Mouse (Mus musculus): ENCODE measurements around the gene Olfr821. TPM values are rescaled to one million over a fixed set of nuclear protein-coding genes. Genes with fewer than 3 reads are reported as not detected.
"Not testable (repeated sequence)": the region's sequence is repeated elsewhere in the genome, so short reads cannot be mapped to it uniquely, and the experiment has no call there.

Gene Olfr821
- not detected for total RNA-seq (2021)

GRCm38 (mm10) chr10:130030048-130030447 lies at the start of gene Olfr821:
Gene Olfr821, plus strand, starts transcription at chr10:130030348.
- intact Hi-C loops (cut with DNase I), result no loop called here
- DNase-seq, result no peak

GRCm38 (mm10) chr10:129981867-129982266 lies 48.3 kb upstream of the Olfr821 start:
- intact Hi-C loops (cut with DNase I), result not testable (repeated sequence)

GRCm38 (mm10) chr10:129984962-129985361 lies 45.2 kb upstream of the Olfr821 start, which contains the start of gene Gm10310:
Gene Gm10310, minus strand, starts transcription at chr10:129985062.
- intact Hi-C loops (cut with DNase I); DNase-seq: not testable (repeated sequence)

More at GRCm38 (mm10) chr10:129981867-129982266, 48.3 kb upstream of the Olfr821 start:
- not testable (repeated sequence) for DNase-seq

GRCm38 (mm10) chr10:130004104-130004503 lies 26.0 kb upstream of the Olfr821 start:
- intact Hi-C loops (cut with DNase I); DNase-seq: not testable (repeated sequence)

- intact Hi-C loops (cut with DNase I), result not testable (repeated sequence)
Measured at GRCm38 (mm10) chr10:130005366-130005765, 24.8 kb upstream of the Olfr821 start.

GRCm38 (mm10) chr10:130012321-130012720 lies 17.8 kb upstream of the Olfr821 start, which contains the start of gene Olfr820:
Gene Olfr820, plus strand, starts transcription at chr10:130012621.
- DNase-seq, result no peak
- intact Hi-C loops (cut with DNase I), result no loop called here

More at GRCm38 (mm10) chr10:130005366-130005765, 24.8 kb upstream of the Olfr821 start:
- not testable (repeated sequence) for DNase-seq

- intact Hi-C loops (cut with DNase I), result no loop called here
- no peak for DNase-seq
Measured at GRCm38 (mm10) chr10:130037096-130037495, 6.9 kb downstream of the Olfr821 start.

GRCm38 (mm10) chr10:130070910-130071309 lies 40.8 kb downstream of the Olfr821 start, which contains the start of gene Olfr822:
Gene Olfr822, plus strand, starts transcription at chr10:130071210.
- DNase-seq, result no peak
- intact Hi-C loops (cut with DNase I), result no loop called here

Other genes starting within 250 kb of the Olfr821 start
- gene Olfr810, start 235.4 kb upstream of the Olfr821 start, total RNA-seq (2021), result not detected
- gene Olfr811, start 226.0 kb upstream of the Olfr821 start, total RNA-seq (2021), result not detected
- gene Olfr812, start 184.3 kb upstream of the Olfr821 start, total RNA-seq (2021), result not detected
- not detected for gene Olfr813, start 175.0 kb upstream of the Olfr821 start, total RNA-seq (2021)
- not detected for gene Olfr814, start 150.5 kb upstream of the Olfr821 start, total RNA-seq (2021)
- gene Olfr815, start 124.5 kb upstream of the Olfr821 start, total RNA-seq (2021), result not detected
- not detected for gene Olfr816, start 114.8 kb upstream of the Olfr821 start, total RNA-seq (2021)
- not detected for gene Olfr818, start 81.2 kb upstream of the Olfr821 start, total RNA-seq (2021)
- not detected for gene Olfr819, start 63.1 kb upstream of the Olfr821 start, total RNA-seq (2021)
- gene Olfr247, start 54.2 kb upstream of the Olfr821 start, total RNA-seq (2021), result not detected
- not detected for gene Gm10310, start 45.3 kb upstream of the Olfr821 start, total RNA-seq (2021)
- not detected for gene Olfr820, start 17.7 kb upstream of the Olfr821 start, total RNA-seq (2021)
- gene Olfr822, start 40.9 kb downstream of the Olfr821 start, total RNA-seq (2021), result not detected
- gene Olfr823, start 85.0 kb downstream of the Olfr821 start, total RNA-seq (2021), result not detected
- not detected for gene Olfr824, start 99.7 kb downstream of the Olfr821 start, total RNA-seq (2021)
- gene Olfr825, start 136.4 kb downstream of the Olfr821 start, total RNA-seq (2021), result not detected
- gene Olfr826, start 153.8 kb downstream of the Olfr821 start, total RNA-seq (2021), result not detected
- not detected for gene Olfr827, start 184.1 kb downstream of the Olfr821 start, total RNA-seq (2021)
- gene Neurod4, start 249.9 kb downstream of the Olfr821 start, total RNA-seq (2021), result not detected